Comparison of ENCODE assay signal across 24 mouse cellular contexts in the genomic region with DNA sequence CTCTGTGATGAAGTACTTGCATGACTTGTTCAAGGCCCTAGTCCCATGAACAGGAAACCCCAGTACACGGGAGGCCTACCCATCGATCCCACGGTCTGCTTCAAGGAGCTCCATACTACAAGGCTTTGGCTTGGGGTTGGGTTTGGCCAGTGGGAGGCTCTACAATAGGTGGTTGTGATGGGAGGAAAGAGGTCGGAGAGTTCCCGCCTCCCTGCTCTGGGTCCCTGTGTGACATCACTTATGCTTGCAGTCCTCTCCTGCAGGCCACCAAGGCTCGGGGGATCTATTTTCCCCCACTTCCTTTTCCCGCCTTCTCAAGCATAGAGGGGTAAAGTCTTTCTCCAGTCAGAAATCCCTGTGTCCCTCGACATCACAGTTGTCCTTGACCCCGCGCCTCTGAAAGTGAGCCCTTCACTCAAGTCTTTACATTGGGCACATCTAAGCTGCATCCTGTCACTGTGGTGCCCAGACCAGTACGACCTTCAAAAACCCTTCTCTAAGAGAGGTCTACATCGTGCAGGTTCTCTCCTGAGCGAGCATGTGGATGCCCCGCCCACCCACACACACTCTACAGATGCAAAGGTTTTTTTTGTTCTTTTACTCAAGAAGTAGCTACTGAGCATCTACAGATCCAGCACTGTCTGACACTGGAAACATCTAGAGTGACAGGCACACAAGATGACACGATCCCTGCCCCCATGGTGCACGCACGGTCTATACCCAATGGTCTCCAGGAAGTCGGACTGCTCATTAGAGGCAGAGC. TPM values are rescaled to one million over a fixed set of nuclear protein-coding genes. Genes with fewer than 3 reads are reported as not detected.
DNase-seq lines count a peak whose midpoint lies in the region; ATAC-seq lines count a peak whose summit lies in the region.
"Had no signal": no experiment of that assay in that cellular context is flagged by ENCODE, and none has a peak within 500 bp of the region (broad histone marks: within the 10 kb centered on the region; RNA-seq: fewer than 3 reads in every experiment).

No protein-coding gene starts in this region.

- no peak overlapping the region for H3K4me3 ChIP-seq in embryonic facial prominence, embryonic 13.5 days
- no peak overlapping the region for H3K4me3 ChIP-seq in embryonic facial prominence, embryonic 10.5 days
- H3K4me3 ChIP-seq in heart, embryonic 16.5 days (ENCODE audit: low read length) = peak overlapping the region; percentile 59
- H3K4me3 ChIP-seq: kidney, embryonic 15.5 days; limb, embryonic 13.5 days; liver, embryonic 13.5 days; neural tube, embryonic 13.5 days had no signal

- H3K27me3 ChIP-seq in embryonic facial prominence, embryonic 13.5 days = no peaks in the 10 kb centered on the region
- H3K27me3 ChIP-seq in embryonic facial prominence, embryonic 10.5 days (replicated peaks; ENCODE audit: low read depth, poor library complexity, severe bottlenecking) = no peaks in the 10 kb centered on the region
- H3K27me3 ChIP-seq in heart, embryonic 16.5 days (ENCODE audit: control insufficient read depth, insufficient read depth, low read length) = no peaks in the 10 kb centered on the region
- H3K27me3 ChIP-seq: limb, embryonic 13.5 days; neural tube, embryonic 13.5 days had no signal

- peaks cover 26% of the 10 kb centered on the region for H3K4me1 ChIP-seq in embryonic facial prominence, embryonic 13.5 days
- H3K4me1 ChIP-seq in embryonic facial prominence, embryonic 10.5 days = peaks cover 35% of the 10 kb centered on the region
- H3K4me1 ChIP-seq in heart, embryonic 16.5 days (ENCODE audit: control insufficient read depth, insufficient read depth, low read length) = peaks cover 44% of the 10 kb centered on the region
- H3K4me1 ChIP-seq: neural tube, embryonic 13.5 days had no signal

- 90% methylated on average over 18 of the region's 18 CpGs for WGBS in embryonic facial prominence, embryonic 13.5 days
- 92% methylated on average over 18 of the region's 18 CpGs for WGBS in embryonic facial prominence, embryonic 10.5 days
- WGBS in heart, embryonic 16.5 days = 86% methylated on average over 18 of the region's 18 CpGs

- H3K4me2 ChIP-seq in embryonic facial prominence, embryonic 13.5 days = no peak overlapping the region
- peak overlapping the region; percentile 72 for H3K4me2 ChIP-seq in heart, embryonic 16.5 days (ENCODE audit: low read depth, low read length)
- H3K4me2 ChIP-seq: hindbrain, embryonic 14.5 days; kidney, embryonic 15.5 days; limb, embryonic 13.5 days; liver, embryonic 13.5 days; lung, embryonic 14.5 days; midbrain, embryonic 11.5 days; neural tube, embryonic 13.5 days had no signal

- H3K9ac ChIP-seq in embryonic facial prominence, embryonic 13.5 days = no peak overlapping the region
- H3K9ac ChIP-seq in heart, embryonic 16.5 days (ENCODE audit: low read length) = peak overlapping the region; percentile 61
- H3K9ac ChIP-seq: hindbrain, embryonic 14.5 days; kidney, embryonic 15.5 days; limb, embryonic 13.5 days; liver, embryonic 13.5 days; lung, embryonic 14.5 days; neural tube, embryonic 13.5 days had no signal

- intact Hi-C loops in heart, postnatal 25 days (cut with DNase I) = no loop called here

- no peak for DNase-seq in embryonic facial prominence, embryonic 10.5 days (ENCODE audit: low spot score)
- no peak for DNase-seq in heart, postnatal 25 days (ENCODE audit: low spot score)
- DNase-seq in thymus, postnatal 0 days (ENCODE audit: low spot score) = peak; percentile 67
- DNase-seq in urinary bladder, adult 18-20 months (ENCODE audit: low spot score in 2 of 2) = no peak
- DNase-seq in adrenal gland, adult 18-20 months (ENCODE audit: low spot score in 2 of 2) = no peak
- DNase-seq in embryo, embryonic 9.5 days (ENCODE audit: extremely low spot score) = no peak
- DNase-seq: cerebellum, adult 18-20 months; cerebellum, postnatal 25 days; embryo, embryonic 11 days; layer of hippocampus, postnatal 36 days; liver, embryonic 13.5 days; lung, embryonic 14.5 days; lung, postnatal 36 days had no signal

- 0 out of 2 replicates have a peak, but pooled peaks have one; percentile 52 for ATAC-seq in embryonic facial prominence, embryonic 13.5 days (ENCODE audit: insufficient number of reproducible peaks, insufficient read depth, low FRiP score, low TSS enrichment, low read depth)
- no peak for ATAC-seq in heart, embryonic 16.5 days (replicated peaks; ENCODE audit: extremely low read depth, insufficient read depth, low FRiP score)
- ATAC-seq: intestine, embryonic 16.5 days had no signal

- no peaks in the 10 kb centered on the region for H3K9me3 ChIP-seq in embryonic facial prominence, embryonic 13.5 days
- no peaks in the 10 kb centered on the region for H3K9me3 ChIP-seq in embryonic facial prominence, embryonic 10.5 days
- H3K9me3 ChIP-seq in heart, embryonic 16.5 days (replicated peaks; ENCODE audit: control insufficient read depth, low read length) = no peaks in the 10 kb centered on the region
- H3K9me3 ChIP-seq: G1E; heart, embryonic 10.5 days; kidney, embryonic 15.5 days; limb, embryonic 13.5 days; liver, embryonic 13.5 days; neural tube, embryonic 13.5 days had no signal

- H3K27ac ChIP-seq in embryonic facial prominence, embryonic 13.5 days = no peak overlapping the region
- no peak overlapping the region for H3K27ac ChIP-seq in embryonic facial prominence, embryonic 10.5 days (replicated peaks)
- peak overlapping the region; percentile 91 for H3K27ac ChIP-seq in heart, embryonic 16.5 days (ENCODE audit: low read length)
- H3K27ac ChIP-seq: hindbrain, embryonic 14.5 days; limb, embryonic 13.5 days; liver, embryonic 13.5 days; neural tube, embryonic 13.5 days had no signal

- H3K36me3 ChIP-seq in embryonic facial prominence, embryonic 13.5 days = no peaks in the 10 kb centered on the region
- no peaks in the 10 kb centered on the region for H3K36me3 ChIP-seq in embryonic facial prominence, embryonic 10.5 days (replicated peaks)
- no peaks in the 10 kb centered on the region for H3K36me3 ChIP-seq in heart, embryonic 16.5 days (ENCODE audit: control insufficient read depth, insufficient read depth)
- H3K36me3 ChIP-seq: G1E; heart, embryonic 10.5 days; kidney, embryonic 15.5 days; limb, embryonic 13.5 days; liver, embryonic 13.5 days; neural tube, embryonic 13.5 days had no signal

RNA-seq across cellular contexts. Expression of gene Colq, which starts 16.1 kb away (rescaled TPM):
- polyA plus RNA-seq in embryonic facial prominence, embryonic 13.5 days (2015; fragmentation: Nextera tagmentation; extraction: Ambion mirVana) = 0.39 and 0.47 TPM in 2 replicates
- polyA plus RNA-seq in embryonic facial prominence, embryonic 10.5 days (2016; fragmentation: Nextera tagmentation; extraction: Ambion mirVana) = 0.35 and 0.82 TPM in 2 replicates
- polyA plus RNA-seq in heart, embryonic 16.5 days (2015; fragmentation: Nextera tagmentation; extraction: Ambion mirVana) = 16.3 and 18.8 TPM in 2 replicates
- total RNA-seq in heart, postnatal 25 days (2021) = 10 to 100 TPM in 1 of 2 experiments, 1 to 10 TPM in 1; 9.3 to 11.9 TPM
- polyA plus RNA-seq in thymus, postnatal 0 days (2015; fragmentation: Nextera tagmentation; extraction: Ambion mirVana) = 91.4 and 93.9 TPM in 2 replicates
- total RNA-seq in adrenal gland, adult 18-20 months (2021) = not detected
- polyA plus RNA-seq: forebrain, embryonic 11.5 days; G1E had no signal
